Mouse (Mus musculus) spleen, adult 2 months (tissue): ENCODE results near the gene Ccdc58. TPM values are rescaled to one million over a fixed set of nuclear protein-coding genes. Genes with fewer than 3 reads are reported as not detected.
"Not testable (repeated sequence)": the region's sequence is repeated elsewhere in the genome, so short reads cannot be mapped to it uniquely, and the experiment has no call there.

ENCODE experiments used
- DNase-seq, 2 experiments: peaks; one replicate each; pipeline versions ENCODE4 v3.0.0 to v3.0.0-alpha.2; 2012 to 2021; ENCODE audit warnings: low spot score in 2 of 2, low read depth in 1 of 2
- H3K27ac ChIP-seq: fragments of 200-500 bp; 2 replicates; pipeline ENCODE4 v1.5.1; 2012; ENCODE audit warnings: low read length, inconsistent platforms; ENCODE audit not compliant: insufficient read depth
- H3K27me3 ChIP-seq: fragments of 200-500 bp; 2 replicates; pipeline ENCODE4 v1.6.1; 2012; ENCODE audit warnings: mild to moderate bottlenecking, moderate library complexity, low read length, inconsistent platforms; ENCODE audit not compliant: control insufficient read depth, insufficient read depth
- H3K36me3 ChIP-seq: fragments of 200-500 bp; 2 replicates; pipeline ENCODE4 v1.6.1; 2012; ENCODE audit warnings: mild to moderate bottlenecking, low read length, inconsistent platforms; ENCODE audit not compliant: control insufficient read depth, insufficient read depth
- H3K4me1 ChIP-seq: fragments of 200-500 bp; 2 replicates; pipeline ENCODE4 v1.6.1; 2011; ENCODE audit warnings: inconsistent platforms; ENCODE audit not compliant: control insufficient read depth, insufficient read depth, insufficient read length
- H3K4me3 ChIP-seq: fragments of 200-500 bp; 2 replicates; pipeline ENCODE4 v1.5.1; 2011; ENCODE audit warnings: mild to moderate bottlenecking, inconsistent platforms; ENCODE audit not compliant: insufficient read depth, insufficient read length; ENCODE audit errors: extremely low read depth
- CTCF ChIP-seq: fragments of 200-500 bp; IDR thresholded peaks from 2 replicates; pipeline ENCODE4 v1.5.1; 2011; ENCODE audit warnings: mild to moderate bottlenecking, inconsistent platforms; ENCODE audit not compliant: insufficient read depth, insufficient read length, insufficient replicate concordance; ENCODE audit errors: extremely low read depth
- POLR2A ChIP-seq: fragments of 200-500 bp; IDR thresholded peaks from 2 replicates; pipeline ENCODE4 v1.6.1; 2011; ENCODE audit warnings: low read depth, low read length, inconsistent platforms
- WGBS: fragments of 180-500 bp; shearing (Covaris S2); methylation state at CpG from one replicate; pipeline ENCODE4 v1.1.7; 2018; 5-methylcytosine and 5-hydroxymethylcytosine counted together
- polyA plus RNA-seq: library from polyadenylated mRNA; depleted of rRNA; stranded (reverse); fragments of >200 nt; gene quantifications from 2 replicates; pipeline ENCODE4 v1.2.3, GENCODE M21; 2012; rRNA removed

Gene Ccdc58
- polyA plus RNA-seq, 1 experiment, result 2.4 TPM

- no peak overlapping the region for H3K4me3 ChIP-seq
- no peaks in the 10 kb centered on the region for H3K36me3 ChIP-seq
- H3K27me3 ChIP-seq, result no peaks in the 10 kb centered on the region
- no peak overlapping the region for H3K27ac ChIP-seq
- TF ChIP-seq POLR2A (no peak), CTCF (no peak)
- no peak for DNase-seq
- whole genome bisulfite sequencing, result 85% methylated on average over 1 of the region's 1 CpGs
- H3K4me1 ChIP-seq, result no peaks in the 10 kb centered on the region
Observed at GRCm38 (mm10) chr16:36101526-36101925, 30.0 kb downstream of the Ccdc58 start.

- TF ChIP-seq CTCF (no peak), POLR2A (no peak)
- H3K27me3 ChIP-seq, result no peaks in the 10 kb centered on the region
- no peaks in the 10 kb centered on the region for H3K36me3 ChIP-seq
- H3K4me3 ChIP-seq, result no peak overlapping the region
- DNase-seq, result no peak
- 83% methylated on average over 1 of the region's 1 CpGs for WGBS
- no peak overlapping the region for H3K27ac ChIP-seq
- no peaks in the 10 kb centered on the region for H3K4me1 ChIP-seq
Observed at GRCm38 (mm10) chr16:36102211-36102610, 30.7 kb downstream of the Ccdc58 start.

GRCm38 (mm10) chr16:36111486-36111885 lies 40.0 kb downstream of the Ccdc58 start:
- H3K36me3 ChIP-seq, result not testable (repeated sequence)

GRCm38 (mm10) chr16:36115751-36116150 lies 44.3 kb downstream of the Ccdc58 start:
- not testable (repeated sequence) for H3K27me3 ChIP-seq, H3K27ac ChIP-seq, H3K4me3 ChIP-seq, H3K36me3 ChIP-seq, H3K4me1 ChIP-seq, DNase-seq
- 87% methylated on average over 6 of the region's 6 CpGs for WGBS

More at GRCm38 (mm10) chr16:36111486-36111885, 40.0 kb downstream of the Ccdc58 start:
- not testable (repeated sequence) for H3K4me3 ChIP-seq, DNase-seq, H3K4me1 ChIP-seq, H3K27me3 ChIP-seq, H3K27ac ChIP-seq

GRCm38 (mm10) chr16:36128092-36128491 lies 56.6 kb downstream of the Ccdc58 start:
- 85% methylated on average over 7 of the region's 7 CpGs for WGBS
- Histone ChIP-seq H3K27me3 (no peaks in the 10 kb centered on the region), H3K4me3 (no peak overlapping the region), H3K4me1 (no peaks in the 10 kb centered on the region), H3K36me3 (no peaks in the 10 kb centered on the region), H3K27ac (no peak overlapping the region; the same call in 1 of the 2 replicates)
- no peak for TF ChIP-seq POLR2A
- TF ChIP-seq CTCF, result no peak
- DNase-seq, result no peak

GRCm38 (mm10) chr16:36131141-36131540 lies 59.7 kb downstream of the Ccdc58 start, which contains the start of gene Csta1:
TSS of gene Csta1 (minus strand) at chr16:36131241.
- Histone ChIP-seq H3K27ac (no peak within 1 kb of the TSS), H3K4me3 (no peak within 1 kb of the TSS), H3K4me1 (no peaks in the 10 kb centered on the region), H3K36me3 (no peaks in the 10 kb centered on the region), H3K27me3 (no peaks in the 10 kb centered on the region)
- WGBS, result 70% methylated on average over 1 of the region's 1 CpGs
- no peak for TF ChIP-seq POLR2A
- no peak for TF ChIP-seq CTCF
- no peak for DNase-seq

- H3K27ac ChIP-seq, result no peak overlapping the region
- WGBS, result 69% methylated on average over 2 of the region's 2 CpGs
- H3K4me1 ChIP-seq, result no peaks in the 10 kb centered on the region
- H3K4me3 ChIP-seq, result no peak overlapping the region
- H3K36me3 ChIP-seq, result no peaks in the 10 kb centered on the region
- H3K27me3 ChIP-seq, result no peaks in the 10 kb centered on the region
- no peak for TF ChIP-seq CTCF
- TF ChIP-seq POLR2A, result no peak
- DNase-seq, result no peak
Observed at GRCm38 (mm10) chr16:36138201-36138600, 66.7 kb downstream of the Ccdc58 start.

Other genes starting within 250 kb of the Ccdc58 start
- gene Parp14, start 200.1 kb upstream of the Ccdc58 start, polyA plus RNA-seq, result 8.0 and 8.1 TPM in 2 replicates
- 6.7 and 6.9 TPM in 2 replicates for gene Parp9, start 133.2 kb upstream of the Ccdc58 start, polyA plus RNA-seq
- 8.1 and 8.5 TPM in 2 replicates for gene Dtx3l, start 132.5 kb upstream of the Ccdc58 start, polyA plus RNA-seq
- gene Kpna1, start 92.9 kb upstream of the Ccdc58 start, polyA plus RNA-seq, result 3.2 and 4.2 TPM in 2 replicates
- gene Wdr5b, start 30.5 kb upstream of the Ccdc58 start, polyA plus RNA-seq, result 1.7 TPM in 2 replicates
- gene Fam162a, start 91 bp upstream of the Ccdc58 start, polyA plus RNA-seq, result 13.6 and 15.2 TPM in 2 replicates
- not detected in 2 replicates for gene Csta1, start 59.6 kb downstream of the Ccdc58 start, polyA plus RNA-seq
- gene Stfa2l1, start 85.1 kb downstream of the Ccdc58 start, polyA plus RNA-seq, result 0.48 TPM in 1 of 2 replicates, not detected in the other
- gene Gm5483, start 112.5 kb downstream of the Ccdc58 start, polyA plus RNA-seq, result not detected in 2 replicates
- not detected in 2 replicates for gene Gm5416, start 138.7 kb downstream of the Ccdc58 start, polyA plus RNA-seq
- not detected in 2 replicates for gene 2010005H15Rik, start 149.8 kb downstream of the Ccdc58 start, polyA plus RNA-seq
- not detected in 2 replicates for gene Stfa1, start 205.3 kb downstream of the Ccdc58 start, polyA plus RNA-seq